Mouse (Mus musculus): Measurements from ENCODE around the gene Vmn1r45.

GRCm38 (mm10) chr6:89969013-89969412 is 28.6 kb upstream of the Vmn1r45 start, which contains the start of gene Vmn1r46:
- TF ChIP-seq EP300 (IDR thresholded peaks at IDR 0.05; ENCODE audit: insufficient read depth, low read depth, low read length) (no peak), CTCF (IDR thresholded peaks at IDR 0.05; ENCODE audit: low read depth, low read length) (no peak)
